Mouse (Mus musculus) kidney, postnatal 36 days (tissue): ENCODE data around the gene Cstb.

Source experiments
- DNase-seq, 2 experiments: peaks; one replicate each; pipeline ENCODE4 v3.0.0; 2021 to 2022; ENCODE audit warnings: mixed read lengths in 2 of 2

The Cstb gene

DNA sequence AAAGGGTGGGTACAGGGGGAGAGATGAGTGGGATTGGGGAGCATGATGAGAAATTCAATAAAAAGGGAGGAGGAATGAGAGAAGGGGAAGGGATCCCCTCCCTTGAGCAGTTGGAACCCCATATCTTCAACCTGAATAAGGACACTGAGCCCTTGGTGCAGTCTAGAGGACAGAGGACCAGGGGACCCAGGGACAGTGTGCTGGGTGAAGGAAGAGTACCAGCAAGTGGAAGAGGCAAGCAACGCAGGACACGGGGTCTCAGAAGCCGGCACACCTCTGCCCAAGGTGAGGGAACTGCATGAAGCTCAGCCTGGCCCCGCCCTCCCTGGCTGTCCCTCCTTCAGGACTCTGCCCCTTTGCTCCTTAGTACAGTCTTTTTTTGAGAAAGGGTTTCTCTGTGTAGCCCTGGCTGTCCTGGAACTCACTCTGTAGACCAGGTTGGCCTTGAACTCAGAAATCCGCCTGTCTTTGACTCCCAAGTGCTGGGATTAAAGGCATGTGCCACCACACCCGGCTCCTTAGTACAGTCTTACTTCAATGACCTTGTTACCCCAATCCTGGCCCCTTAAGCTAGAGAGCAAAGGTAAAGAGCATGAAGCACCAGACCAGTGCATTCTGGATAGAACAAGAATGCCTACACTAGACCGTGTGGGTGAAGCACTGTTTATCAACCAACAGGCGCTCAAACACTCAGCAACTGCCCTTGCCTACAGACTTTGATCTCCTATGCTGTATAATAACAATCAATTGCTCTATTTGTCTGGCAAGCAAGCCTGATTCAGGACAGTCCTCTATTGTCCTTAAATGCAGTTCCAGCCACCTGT, 37.7 kb downstream of the Cstb start:
- DNase-seq, result peak; percentile 78

GRCm38 (mm10) chr10:78463769-78464167, 38.3 kb downstream of the Cstb start:
- DNase-seq, result peak in 1 of 2 experiments; percentile 39

DNA sequence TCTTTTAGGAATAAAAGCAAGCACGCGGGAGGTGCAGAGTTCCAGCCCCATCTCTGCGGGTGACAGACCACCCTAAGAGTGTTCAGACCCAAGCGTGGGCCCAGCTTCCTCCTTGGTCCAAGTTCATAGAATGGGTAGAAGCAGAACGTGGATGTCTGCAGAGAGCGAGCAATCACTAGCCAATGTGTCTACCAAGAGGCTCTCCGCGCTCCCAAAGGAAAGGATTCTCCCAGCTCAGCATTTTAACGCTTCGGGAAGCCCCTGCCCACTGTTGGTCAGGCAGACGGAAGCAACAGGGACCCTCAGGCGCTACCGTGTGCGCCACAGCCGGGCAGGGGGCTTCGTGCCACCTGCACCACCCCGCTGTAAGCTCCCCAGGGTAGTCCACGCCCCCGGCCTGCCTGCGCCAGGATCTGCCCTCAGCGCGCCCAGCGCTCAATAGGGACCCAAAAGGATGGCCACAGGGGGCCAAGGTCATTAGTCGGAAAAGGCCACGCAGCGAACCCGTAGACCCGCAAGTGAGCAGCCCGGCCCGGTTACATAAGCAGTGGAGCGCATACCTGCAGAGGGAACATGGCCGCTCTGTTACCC, 38.8 kb downstream of the Cstb start:
- no peak for DNase-seq

DNA sequence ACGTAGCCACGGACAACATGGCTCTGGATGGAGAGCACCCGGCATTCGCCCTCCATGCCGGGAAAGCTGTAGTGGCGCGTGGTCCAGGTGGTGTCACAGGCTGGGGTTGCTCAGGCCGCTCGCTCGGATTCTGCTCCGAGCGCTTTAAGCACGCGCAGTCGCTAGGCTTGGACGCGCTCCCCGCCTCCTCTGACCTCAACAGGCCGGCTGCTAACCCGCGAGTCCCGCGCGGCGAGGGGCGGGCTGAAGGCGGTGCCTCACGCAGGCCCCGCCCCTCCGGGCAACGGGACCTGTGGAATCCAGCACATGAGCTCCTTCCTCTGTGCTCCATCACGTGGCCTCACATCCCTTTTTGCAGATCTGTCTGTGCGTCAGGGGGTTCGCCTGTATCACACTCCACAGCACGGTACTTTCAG, 39.3 kb downstream of the Cstb start, which contains the start of gene Pdxk:
Pdxk (minus strand) TSS at position 184 of the 416 bp plus-strand sequence.
- peak; percentile 97 to 98 for DNase-seq

GRCm38 (mm10) chr10:78465472-78465871, 40.0 kb downstream of the Cstb start:
- DNase-seq, result no peak

DNA sequence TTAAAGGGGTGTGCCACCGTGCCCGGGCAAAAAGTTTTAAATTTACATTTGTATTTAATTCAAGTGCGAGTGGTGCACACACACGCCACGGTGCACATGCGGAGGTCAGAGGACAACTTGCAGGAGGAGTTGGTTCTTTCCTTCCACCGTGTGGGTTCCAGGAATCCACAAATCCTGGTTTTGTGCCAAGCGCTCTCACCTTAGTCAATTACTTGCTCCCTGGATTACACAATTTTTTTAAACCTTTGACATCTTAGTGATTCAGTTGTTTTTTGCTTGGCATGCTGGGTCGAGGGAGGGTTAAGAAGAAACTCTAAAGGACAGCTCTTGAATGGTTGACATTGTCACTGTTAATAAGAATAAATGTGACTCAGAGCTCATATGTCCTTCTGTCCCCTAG, 41.2 kb downstream of the Cstb start:
- peak; percentile 77 to 79 for DNase-seq

DNA sequence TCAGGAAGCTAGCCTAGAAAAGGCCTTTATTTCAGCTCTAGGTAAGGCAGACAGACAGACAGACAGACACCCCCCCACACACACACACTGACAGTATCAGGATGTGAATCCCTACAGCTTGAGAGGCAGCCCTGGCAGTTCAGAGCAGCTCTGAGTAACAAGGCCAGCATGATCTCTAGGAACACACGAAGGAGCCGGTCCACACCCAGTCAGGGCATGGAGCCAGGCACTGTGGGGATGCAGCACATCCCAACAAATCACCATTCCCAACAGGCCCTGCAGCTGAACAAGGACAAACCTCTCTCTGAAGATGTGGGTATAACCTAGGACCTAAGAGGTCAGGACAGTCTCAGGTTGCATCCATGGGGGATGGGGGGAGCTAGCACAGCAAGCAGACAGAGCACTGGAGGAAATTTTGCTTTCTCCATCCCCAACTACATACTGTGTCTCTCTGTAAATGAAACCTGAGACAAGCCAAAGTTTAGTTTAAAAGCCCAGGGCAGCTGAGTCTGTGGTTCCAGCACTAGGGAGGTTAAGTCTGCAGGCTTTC, 42.4 kb downstream of the Cstb start:
- peak in 1 of 2 experiments; percentile 63 for DNase-seq

- DNase-seq, result peak in 1 of 2 experiments; percentile 38
These were observed 45.3 kb downstream of the Cstb start for GRCm38 (mm10) chr10:78470582-78471313.

GRCm38 (mm10) chr10:78472046-78472445, 46.6 kb downstream of the Cstb start:
- peak in 1 of 2 experiments; percentile 45 for DNase-seq

DNA sequence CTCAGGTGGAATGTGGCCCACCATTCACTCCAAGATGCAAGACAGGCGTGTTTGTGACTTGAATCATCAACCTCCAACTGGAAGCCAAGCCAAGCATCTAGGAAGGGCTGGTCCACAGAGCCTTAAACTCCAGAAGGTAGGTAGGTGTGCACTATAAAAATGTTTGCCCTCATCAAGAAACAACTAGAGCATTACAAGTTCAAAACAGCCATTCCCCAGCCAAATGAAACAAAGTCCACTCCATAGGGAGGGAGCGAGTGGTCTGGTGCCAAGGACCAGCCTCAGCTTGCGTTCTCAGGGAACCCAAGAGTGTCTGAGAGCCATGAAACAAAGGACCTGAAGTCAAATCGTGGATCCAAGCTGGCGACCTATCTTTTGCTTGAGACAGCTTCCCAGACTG, 48.0 kb downstream of the Cstb start:
- peak; percentile 59 to 74 for DNase-seq

- peak; percentile 49 to 65 for DNase-seq
These were observed 49.3 kb downstream of the Cstb start for GRCm38 (mm10) chr10:78474759-78475158.

DNA sequence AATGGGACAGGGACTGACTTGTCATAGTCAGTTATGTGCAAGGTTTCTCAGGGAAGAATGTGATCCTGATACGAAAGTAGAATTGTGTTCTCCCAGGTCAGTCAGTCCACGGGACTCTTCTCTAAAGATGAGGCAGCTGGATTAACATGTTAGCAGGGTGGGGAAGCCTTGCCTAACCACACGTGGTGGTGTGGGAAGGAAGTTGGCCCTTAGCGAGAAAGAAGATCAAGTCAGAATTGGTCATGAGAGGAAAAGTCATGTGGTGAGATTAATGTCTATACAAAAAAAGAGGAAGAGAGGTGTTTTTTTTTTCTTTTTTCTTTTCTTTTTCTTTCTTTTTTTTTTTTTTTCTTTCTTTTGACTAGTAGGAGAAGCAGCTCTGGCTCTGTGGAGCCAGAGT, 51.4 kb downstream of the Cstb start:
- DNase-seq, result no peak
